Mouse (Mus musculus) Muller cell, postnatal 12 days (primary cell): Measurements from ENCODE around the gene Spats2.
A peak's percentile ranks its signal among the peaks of the same experiment; 100 is the strongest.
"Not testable (repeated sequence)": the region's sequence is repeated elsewhere in the genome, so short reads cannot be mapped to it uniquely, and the experiment has no call there.

Experiments used
- DNase-seq: peaks from one replicate; pipeline ENCODE4 v3.0.0-alpha.2; 2015; ENCODE audit errors: inconsistent ontology term

Gene Spats2

DNA sequence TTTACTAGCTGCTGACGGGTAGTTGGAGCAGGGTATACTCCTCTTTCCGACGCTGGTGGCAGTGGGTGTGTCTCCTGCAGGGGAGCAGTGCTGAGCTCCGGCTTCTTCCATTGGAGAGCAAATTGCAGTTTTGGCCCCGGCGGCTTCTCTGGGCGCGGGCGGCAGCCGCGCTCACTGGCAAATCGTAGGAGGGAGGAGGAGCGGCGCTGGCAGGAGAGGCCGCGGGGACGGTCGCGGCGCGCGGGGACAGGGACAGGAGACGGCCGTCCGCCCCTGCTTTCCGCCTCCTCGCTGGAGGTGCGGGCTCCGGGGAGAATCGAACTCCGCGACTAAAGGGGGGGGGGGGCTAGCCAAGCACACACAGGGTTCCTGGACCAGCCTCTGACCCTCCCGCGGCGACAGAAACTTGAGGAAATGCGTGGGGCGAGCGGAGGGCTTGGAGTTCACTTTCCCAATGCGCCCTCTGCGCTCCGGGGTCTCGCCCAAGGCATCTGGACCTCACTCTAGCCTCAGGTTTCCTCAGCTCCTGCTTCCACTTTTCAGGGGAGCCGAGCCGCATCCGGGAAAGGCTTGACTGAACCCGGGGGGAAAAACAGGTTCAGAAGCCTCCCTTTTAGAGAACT lies 98.0 kb downstream of the Spats2 start:
- peak; percentile 66 for DNase-seq

DNA sequence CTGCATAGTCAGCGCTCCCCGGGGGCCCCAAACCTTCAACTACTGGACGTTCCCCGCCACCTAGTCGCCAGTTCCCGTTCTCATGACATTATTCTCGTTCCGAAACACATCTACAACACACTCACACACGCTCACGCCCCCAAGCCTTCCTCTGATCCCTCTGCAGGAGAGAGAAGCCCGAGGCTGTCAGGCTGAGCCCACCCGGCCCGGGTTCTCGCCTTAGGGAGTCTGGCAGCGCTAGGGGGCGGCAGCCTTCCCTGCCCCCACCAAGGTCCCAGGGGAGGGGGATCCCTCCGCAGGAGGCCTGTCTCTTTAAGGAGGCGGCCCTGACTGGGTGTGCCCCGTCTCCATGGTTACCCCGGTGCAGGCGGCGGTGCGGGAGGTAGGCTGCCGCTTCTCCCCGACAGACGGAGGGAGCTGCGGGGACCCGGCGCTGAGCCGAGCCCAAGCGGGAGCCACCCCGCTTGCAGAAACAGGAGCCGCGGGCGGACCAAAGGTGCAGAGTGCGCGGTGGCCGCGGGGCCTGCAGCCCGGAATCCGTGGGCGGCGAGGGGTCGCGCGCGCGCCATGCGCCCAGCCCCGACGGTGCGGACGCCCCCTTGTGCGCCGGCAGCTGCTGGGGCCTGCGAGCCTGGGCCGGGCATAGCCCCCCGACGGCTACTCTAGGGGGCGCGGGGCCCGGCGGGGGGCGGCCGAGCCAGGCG lies 98.6 kb downstream of the Spats2 start, which contains the start of gene Kcnh3:
Gene Kcnh3 (plus strand): TSS at position 654 of the 704 bp plus-strand sequence.
- DNase-seq: peak; percentile 46

DNA sequence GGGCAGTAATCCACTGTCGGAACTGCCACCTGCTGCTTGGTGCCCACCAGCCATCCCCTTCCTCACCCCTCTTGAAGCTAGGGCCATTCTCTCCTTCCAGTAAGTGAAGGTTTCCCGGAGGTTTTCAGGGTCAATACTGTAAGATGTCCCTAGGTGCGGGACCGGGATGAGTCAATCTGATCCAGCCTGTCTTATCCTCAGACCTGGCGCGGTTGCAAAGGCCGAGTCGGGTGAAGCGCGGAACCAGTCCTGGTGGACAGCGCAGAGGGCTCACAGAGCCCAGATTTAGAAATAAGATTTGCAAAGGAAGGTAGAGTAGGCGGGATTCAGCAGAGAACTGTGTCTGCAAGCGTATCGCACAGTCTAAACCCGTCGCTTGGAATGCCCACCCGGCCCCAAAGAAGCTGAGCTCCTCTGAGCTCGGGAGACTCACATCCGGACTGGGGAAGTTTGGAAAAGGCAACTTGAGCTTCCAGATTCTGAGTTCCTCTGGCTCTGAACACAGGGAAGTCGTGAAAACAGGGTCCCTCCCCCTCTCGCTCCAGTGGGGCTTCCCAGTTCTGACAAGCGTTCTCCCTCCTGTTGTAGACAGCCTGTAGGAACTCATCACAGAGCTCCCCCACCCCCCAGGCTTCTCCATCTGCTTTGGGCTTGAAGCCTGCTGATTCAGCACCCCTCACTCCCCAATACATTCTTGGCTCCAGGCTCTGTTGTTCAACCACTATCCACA lies 99.5 kb downstream of the Spats2 start:
- peak; percentile 28 for DNase-seq

DNA sequence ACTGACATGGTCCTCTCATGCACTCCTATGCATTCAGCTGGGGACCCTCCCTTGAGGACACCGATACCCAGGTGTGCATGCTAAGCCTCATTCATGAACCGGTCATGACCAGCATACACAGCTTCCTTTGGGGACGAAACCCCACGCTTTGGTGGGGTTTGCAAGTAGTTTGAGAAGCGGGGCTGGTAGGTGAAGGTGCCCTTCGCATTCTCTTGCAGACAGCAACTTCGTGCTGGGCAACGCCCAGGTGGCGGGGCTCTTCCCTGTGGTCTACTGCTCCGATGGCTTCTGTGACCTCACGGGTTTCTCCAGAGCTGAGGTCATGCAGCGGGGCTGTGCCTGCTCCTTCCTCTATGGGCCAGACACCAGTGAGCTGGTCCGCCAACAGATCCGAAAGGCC lies 100.4 kb downstream of the Spats2 start:
- DNase-seq: no peak

- DNase-seq: no peak
Measured at GRCm38 (mm10) chr15:99231998-99232397, 106.3 kb downstream of the Spats2 start.

GRCm38 (mm10) chr15:99233719-99234118 lies 108.0 kb downstream of the Spats2 start:
- DNase-seq: no peak

GRCm38 (mm10) chr15:99234326-99235010 lies 108.8 kb downstream of the Spats2 start:
- DNase-seq: no peak

GRCm38 (mm10) chr15:99238006-99238405 lies 112.3 kb downstream of the Spats2 start:
- no peak for DNase-seq

- DNase-seq: no peak
Measured at GRCm38 (mm10) chr15:99240129-99240528, 114.4 kb downstream of the Spats2 start.

DNA sequence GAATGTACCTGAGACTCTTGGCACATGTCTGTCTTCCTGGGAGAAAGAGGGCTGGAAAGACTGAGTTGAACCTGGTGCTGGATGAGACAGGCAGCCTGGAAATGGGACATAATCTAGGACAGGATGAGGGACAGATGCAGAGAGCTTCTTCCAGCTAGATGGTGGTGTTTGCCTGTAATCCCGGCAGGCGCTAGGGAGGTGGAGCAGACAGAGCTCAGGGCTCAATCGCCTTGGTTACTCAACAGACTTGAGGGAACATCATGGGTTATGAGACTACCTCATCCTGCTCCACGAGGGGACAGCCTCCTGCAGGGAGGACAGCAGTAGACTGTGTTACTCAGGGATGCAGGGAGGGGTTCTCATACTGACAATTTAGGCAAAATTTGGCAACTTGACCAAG lies 115.5 kb downstream of the Spats2 start:
- no peak for DNase-seq

DNA sequence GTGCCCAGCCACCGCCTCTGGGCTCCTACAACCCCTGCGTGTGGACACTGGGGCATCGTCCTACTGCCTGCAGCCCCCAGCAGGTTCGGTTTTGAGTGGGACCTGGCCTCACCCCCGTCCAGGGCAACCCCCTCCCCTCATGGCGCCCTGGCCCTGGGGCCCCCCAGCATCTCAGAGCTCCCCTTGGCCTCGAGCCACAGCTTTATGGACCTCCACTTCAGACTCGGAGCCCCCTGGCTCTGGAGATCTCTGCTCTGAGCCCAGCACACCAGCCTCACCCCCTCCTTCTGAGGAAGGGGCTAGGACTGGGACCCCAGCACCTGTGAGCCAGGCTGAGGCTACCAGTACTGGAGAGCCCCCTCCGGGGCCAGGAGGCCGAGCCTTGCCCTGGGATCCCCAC lies 116.3 kb downstream of the Spats2 start:
- no peak for DNase-seq

GRCm38 (mm10) chr15:99246736-99247135 lies 121.0 kb downstream of the Spats2 start:
- not testable (repeated sequence) for DNase-seq

- DNase-seq: no peak
Measured at GRCm38 (mm10) chr15:99248972-99249371, 123.3 kb downstream of the Spats2 start.

GRCm38 (mm10) chr15:99249938-99250337 lies 124.2 kb downstream of the Spats2 start:
- DNase-seq: no peak

GRCm38 (mm10) chr15:99251111-99251510 lies 125.4 kb downstream of the Spats2 start:
- peak; percentile 35 for DNase-seq

DNA sequence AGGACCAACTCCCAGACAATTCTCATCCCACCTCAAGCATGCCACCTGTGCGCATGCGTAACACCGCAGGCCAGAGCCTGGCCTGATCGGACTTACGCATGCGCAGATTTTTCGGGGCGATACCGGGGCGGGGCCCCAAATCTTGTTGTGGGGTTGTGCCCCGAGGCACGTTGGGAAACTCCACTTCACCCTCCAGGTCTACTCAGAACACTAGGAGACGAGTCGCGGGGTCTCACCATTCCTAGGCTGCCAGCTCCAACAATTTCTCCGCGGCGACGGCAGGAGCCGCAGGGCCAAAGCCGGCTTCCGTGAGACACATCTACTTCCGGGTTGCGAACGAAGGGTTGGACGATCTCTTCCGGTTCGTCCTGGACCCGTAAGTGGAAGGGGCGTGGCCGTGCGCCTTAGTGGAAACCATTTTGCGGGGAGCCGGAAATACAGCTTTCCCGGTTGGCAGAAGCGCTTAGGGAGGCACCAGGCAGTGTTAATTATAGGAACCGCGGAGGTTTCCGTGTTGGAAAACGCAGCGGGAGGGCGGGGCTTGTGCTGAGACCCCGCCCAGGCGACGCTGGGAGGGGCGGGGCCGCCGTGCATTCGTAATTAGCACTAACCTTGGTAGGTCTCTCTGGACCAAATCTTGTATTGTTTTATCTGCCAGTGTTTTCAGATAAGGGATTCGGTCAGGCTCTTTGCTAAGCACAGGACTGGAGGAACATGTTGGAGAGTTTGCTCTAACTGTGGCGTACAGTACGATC lies 126.1 kb downstream of the Spats2 start, which contains the start of gene Mcrs1:
Gene Mcrs1 (minus strand): TSS at position 336 of the 755 bp plus-strand sequence.
- peak; percentile 98 for DNase-seq

- no peak for DNase-seq
Measured at GRCm38 (mm10) chr15:99252381-99253174, 126.9 kb downstream of the Spats2 start.

DNA sequence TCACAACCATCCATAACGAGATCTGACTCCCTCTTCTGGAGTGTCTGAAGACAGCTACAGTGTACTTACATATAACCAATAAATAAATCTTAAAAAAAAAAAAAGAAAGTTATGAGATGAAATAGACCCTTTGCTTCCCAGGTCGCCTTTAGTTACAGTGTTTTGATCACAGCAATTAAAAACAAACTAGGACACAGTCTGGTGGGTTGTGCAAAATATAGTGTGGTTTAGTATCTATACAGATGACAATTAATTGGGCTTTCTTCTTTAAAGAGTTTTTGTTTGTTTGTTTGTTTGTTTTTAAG lies 127.4 kb downstream of the Spats2 start:
- not testable (repeated sequence) for DNase-seq

GRCm38 (mm10) chr15:99253772-99254171 lies 128.1 kb downstream of the Spats2 start:
- no peak for DNase-seq

GRCm38 (mm10) chr15:99254477-99255005 lies 128.8 kb downstream of the Spats2 start:
- DNase-seq: no peak
